Mouse (Mus musculus): ENCODE measurements around the gene Scaf11. TPM values are rescaled to one million over a fixed set of nuclear protein-coding genes. Genes with fewer than 3 reads are reported as not detected.

Scaf11 gene
- polyA plus RNA-seq, 1 experiment from 2014 or later, result 47.4 TPM

DNA sequence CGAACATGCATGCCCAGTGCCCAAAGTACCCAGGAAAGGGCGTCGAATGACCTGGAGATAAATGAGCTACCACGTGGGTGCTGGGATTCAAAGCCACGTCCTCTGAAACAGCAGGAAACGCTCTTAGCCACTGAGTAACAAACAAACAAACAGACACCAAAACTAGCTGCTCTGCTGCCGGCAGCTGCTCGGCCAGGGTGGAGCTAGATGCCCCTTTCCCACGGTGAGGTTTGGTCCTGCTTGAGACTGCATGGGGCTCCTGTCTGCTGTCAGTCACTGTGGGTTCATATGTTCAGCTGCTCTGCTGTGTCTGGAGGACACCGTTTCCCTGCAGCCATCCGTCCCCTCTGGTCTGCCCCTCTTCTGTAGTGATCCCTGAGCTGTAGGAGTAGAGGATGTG, 78.4 kb downstream of the Scaf11 start:
- no peak overlapping the region for H3K4me2 ChIP-seq (replicated peaks; ENCODE audit: low read depth)
- no peak overlapping the region for H3K27ac ChIP-seq (replicated peaks)
- no peak overlapping the region for H3K9ac ChIP-seq (ENCODE audit: low read length)
- no peaks in the 10 kb centered on the region for H3K27me3 ChIP-seq (ENCODE audit: control insufficient read depth, insufficient read depth, low read length)
- no peaks in the 10 kb centered on the region for H3K9me3 ChIP-seq (ENCODE audit: control insufficient read depth, low read length)
- no peak overlapping the region for H3K4me3 ChIP-seq (ENCODE audit: low read depth, low read length)
- no peak for DNase-seq (ENCODE audit: low spot score)
- no peak for TF ChIP-seq EP300 (optimal IDR thresholded peaks at IDR 0.05)
- TF ChIP-seq CTCF (IDR thresholded peaks at IDR 0.05; ENCODE audit: low read depth), result no peak
- ATAC-seq (ENCODE audit: low FRiP score, low TSS enrichment), result no peak
- WGBS, result 87% methylated on average over 11 of the region's 11 CpGs
- H3K36me3 ChIP-seq (ENCODE audit: control insufficient read depth, insufficient read depth, low read length), result 0 out of 2 replicates have a peak, but pooled peaks cover 3% of the 10 kb centered on the region
- H3K4me1 ChIP-seq (replicated peaks; ENCODE audit: control insufficient read depth, insufficient read depth), result no peaks in the 10 kb centered on the region

DNA sequence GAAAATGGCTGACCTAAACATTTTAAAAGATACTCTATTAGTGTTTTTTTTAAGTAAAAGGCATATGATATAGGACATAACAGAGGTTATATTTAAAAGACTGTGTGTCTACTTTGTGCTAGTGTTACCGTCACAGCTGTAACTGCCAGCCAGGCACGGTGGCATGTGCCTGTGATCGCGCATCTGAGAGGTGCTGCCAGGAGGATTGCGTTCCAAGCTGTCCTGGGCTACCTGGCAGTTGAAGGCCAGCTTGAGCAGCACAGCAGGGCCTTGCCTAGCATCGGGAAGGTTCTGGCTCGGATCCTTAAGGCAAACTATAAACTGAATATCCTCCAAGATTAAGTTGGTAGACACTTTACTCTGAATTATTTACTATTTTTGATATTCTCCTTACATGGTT, 82.9 kb downstream of the Scaf11 start:
- ATAC-seq (ENCODE audit: low FRiP score, low TSS enrichment) (no peak), DNase-seq (ENCODE audit: low spot score) (no peak)
- WGBS, result 79% methylated on average over 7 of the region's 7 CpGs
- Histone ChIP-seq H3K4me3 (ENCODE audit: low read depth, low read length) (no peak overlapping the region), H3K9me3 (ENCODE audit: control insufficient read depth, low read length) (no peaks in the 10 kb centered on the region), H3K27me3 (ENCODE audit: control insufficient read depth, insufficient read depth, low read length) (no peaks in the 10 kb centered on the region), H3K9ac (ENCODE audit: low read length) (no peak overlapping the region), H3K4me1 (replicated peaks; ENCODE audit: control insufficient read depth, insufficient read depth) (no peaks in the 10 kb centered on the region), H3K27ac (replicated peaks) (peak overlapping the region; percentile 67), H3K36me3 (ENCODE audit: control insufficient read depth, insufficient read depth, low read length) (peaks cover 3% of the 10 kb centered on the region; the same call in 1 of the 2 replicates), H3K4me2 (replicated peaks; ENCODE audit: low read depth) (no peak overlapping the region)
- TF ChIP-seq EP300 (optimal IDR thresholded peaks at IDR 0.05) (no peak), CTCF (IDR thresholded peaks at IDR 0.05; ENCODE audit: low read depth) (no peak)

DNA sequence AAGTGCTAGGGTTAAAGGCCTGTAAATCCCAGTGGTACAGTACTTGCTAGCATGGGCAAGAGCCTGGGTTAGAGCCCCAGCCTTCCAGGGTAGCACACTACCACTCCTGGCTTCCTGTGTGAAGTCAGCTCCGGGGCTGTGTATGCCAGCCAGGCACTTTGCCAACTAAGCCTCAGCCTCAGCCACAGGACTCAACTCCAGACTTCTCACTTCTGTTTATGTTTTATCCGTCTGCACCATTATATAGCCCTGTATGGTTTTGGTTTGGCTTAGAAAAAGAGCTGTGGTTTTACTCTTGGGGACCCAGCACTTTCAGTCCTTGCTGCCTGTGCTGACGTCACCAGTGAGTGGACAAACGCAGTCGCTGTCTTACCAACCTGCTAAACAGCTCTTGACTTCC, 83.4 kb downstream of the Scaf11 start:
- Histone ChIP-seq H3K4me1 (replicated peaks; ENCODE audit: control insufficient read depth, insufficient read depth) (no peaks in the 10 kb centered on the region), H3K27me3 (ENCODE audit: control insufficient read depth, insufficient read depth, low read length) (no peaks in the 10 kb centered on the region), H3K9ac (ENCODE audit: low read length) (no peak overlapping the region), H3K27ac (replicated peaks) (no peak overlapping the region), H3K9me3 (ENCODE audit: control insufficient read depth, low read length) (no peaks in the 10 kb centered on the region), H3K4me2 (replicated peaks; ENCODE audit: low read depth) (no peak overlapping the region), H3K4me3 (ENCODE audit: low read depth, low read length) (no peak overlapping the region), H3K36me3 (ENCODE audit: control insufficient read depth, insufficient read depth, low read length) (peaks cover 6% of the 10 kb centered on the region; the same call in 1 of the 2 replicates)
- TF ChIP-seq CTCF (IDR thresholded peaks at IDR 0.05; ENCODE audit: low read depth) (no peak), EP300 (optimal IDR thresholded peaks at IDR 0.05) (no peak)
- DNase-seq (ENCODE audit: low spot score) (no peak), ATAC-seq (ENCODE audit: low FRiP score, low TSS enrichment) (no peak)
- 48% methylated on average over 5 of the region's 5 CpGs for WGBS

DNA sequence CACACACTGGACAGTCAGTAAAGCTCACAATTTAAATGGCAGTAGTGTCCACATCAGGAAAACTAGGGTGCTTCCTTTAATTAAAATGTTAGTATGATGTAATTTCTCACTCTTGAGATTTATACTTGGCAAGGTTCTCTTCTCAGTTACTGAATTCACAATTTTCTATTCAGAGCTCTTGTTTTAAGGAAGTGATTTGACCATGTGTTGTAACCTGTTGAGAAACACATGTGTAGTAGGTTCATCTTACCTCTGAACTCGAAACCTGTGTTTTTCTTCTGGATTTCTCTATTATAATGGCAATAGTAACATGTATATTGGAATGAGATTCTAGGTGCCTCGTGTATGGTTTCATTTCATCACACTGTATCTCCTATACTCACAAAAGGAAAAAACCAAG, 84.4 kb downstream of the Scaf11 start:
- no peak overlapping the region for H3K9ac ChIP-seq (ENCODE audit: low read length)
- H3K27ac ChIP-seq (replicated peaks), result no peak overlapping the region
- DNase-seq (ENCODE audit: low spot score), result no peak
- peaks cover 10% of the 10 kb centered on the region; the same call in 1 of the 2 replicates for H3K36me3 ChIP-seq (ENCODE audit: control insufficient read depth, insufficient read depth, low read length)
- no peak for TF ChIP-seq CTCF (IDR thresholded peaks at IDR 0.05; ENCODE audit: low read depth)
- TF ChIP-seq EP300 (optimal IDR thresholded peaks at IDR 0.05), result no peak
- H3K27me3 ChIP-seq (ENCODE audit: control insufficient read depth, insufficient read depth, low read length), result no peaks in the 10 kb centered on the region
- no peak overlapping the region for H3K4me3 ChIP-seq (ENCODE audit: low read depth, low read length)
- no peaks in the 10 kb centered on the region for H3K9me3 ChIP-seq (ENCODE audit: control insufficient read depth, low read length)
- WGBS, result 86% methylated on average over 2 of the region's 2 CpGs
- H3K4me2 ChIP-seq (replicated peaks; ENCODE audit: low read depth), result no peak overlapping the region
- no peak for ATAC-seq (ENCODE audit: low FRiP score, low TSS enrichment)
- H3K4me1 ChIP-seq (replicated peaks; ENCODE audit: control insufficient read depth, insufficient read depth), result no peaks in the 10 kb centered on the region

DNA sequence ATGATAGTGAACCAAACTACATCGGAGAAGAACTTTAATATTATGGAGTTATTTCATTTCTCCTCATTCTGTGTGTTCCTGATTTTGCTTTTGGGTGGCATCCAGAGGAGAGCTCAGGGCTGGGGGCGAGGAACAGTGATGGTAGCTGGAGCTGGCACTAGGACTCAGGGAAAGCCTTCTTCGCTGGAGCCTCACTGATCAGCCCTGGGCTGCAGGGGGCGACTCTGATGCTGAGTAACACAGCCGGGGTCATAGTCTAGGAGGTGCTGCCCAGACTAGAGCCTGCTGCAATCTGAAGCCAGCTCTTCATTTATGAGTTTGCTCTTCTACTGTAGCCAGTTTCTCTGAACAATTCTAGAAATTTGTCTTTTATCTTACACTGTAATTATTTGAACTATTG, 87.5 kb downstream of the Scaf11 start:
- Histone ChIP-seq H3K4me1 (replicated peaks; ENCODE audit: control insufficient read depth, insufficient read depth) (no peaks in the 10 kb centered on the region), H3K9ac (ENCODE audit: low read length) (no peak overlapping the region), H3K9me3 (ENCODE audit: control insufficient read depth, low read length) (no peaks in the 10 kb centered on the region), H3K27me3 (ENCODE audit: control insufficient read depth, insufficient read depth, low read length) (no peaks in the 10 kb centered on the region), H3K27ac (replicated peaks) (no peak overlapping the region), H3K4me2 (replicated peaks; ENCODE audit: low read depth) (no peak overlapping the region), H3K4me3 (ENCODE audit: low read depth, low read length) (no peak overlapping the region), H3K36me3 (ENCODE audit: control insufficient read depth, insufficient read depth, low read length) (peaks cover 29% of the 10 kb centered on the region)
- WGBS, result 86% methylated on average over 5 of the region's 5 CpGs
- no peak for DNase-seq (ENCODE audit: low spot score)
- ATAC-seq (ENCODE audit: low FRiP score, low TSS enrichment), result no peak
- TF ChIP-seq EP300 (optimal IDR thresholded peaks at IDR 0.05) (no peak), CTCF (IDR thresholded peaks at IDR 0.05; ENCODE audit: low read depth) (peak; percentile 40)

DNA sequence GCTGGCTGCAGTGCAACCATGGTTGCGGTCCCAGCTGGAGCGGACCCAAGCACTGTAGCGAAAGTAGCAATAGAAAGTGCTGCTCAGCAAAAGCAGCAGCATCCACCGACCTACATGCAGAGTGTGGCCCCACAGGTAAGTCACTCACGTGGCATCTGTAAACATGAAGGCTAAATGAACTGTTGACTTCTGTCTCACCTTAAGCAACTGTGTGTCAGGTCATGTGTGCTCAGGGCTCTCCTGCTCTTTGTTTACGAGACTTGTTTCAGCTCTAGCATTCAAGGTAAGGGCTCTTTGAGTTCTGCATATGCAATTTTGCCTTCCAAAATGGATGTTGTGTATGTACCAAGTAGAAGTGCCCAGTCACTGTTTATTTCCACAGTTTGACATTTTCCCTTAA, 88.0 kb downstream of the Scaf11 start:
- H3K9me3 ChIP-seq (ENCODE audit: control insufficient read depth, low read length), result no peaks in the 10 kb centered on the region
- H3K4me3 ChIP-seq (ENCODE audit: low read depth, low read length), result no peak overlapping the region
- 76% methylated on average over 6 of the region's 6 CpGs for WGBS
- H3K27me3 ChIP-seq (ENCODE audit: control insufficient read depth, insufficient read depth, low read length), result no peaks in the 10 kb centered on the region
- no peak overlapping the region for H3K27ac ChIP-seq (replicated peaks)
- no peaks in the 10 kb centered on the region for H3K4me1 ChIP-seq (replicated peaks; ENCODE audit: control insufficient read depth, insufficient read depth)
- H3K4me2 ChIP-seq (replicated peaks; ENCODE audit: low read depth), result no peak overlapping the region
- TF ChIP-seq CTCF (IDR thresholded peaks at IDR 0.05; ENCODE audit: low read depth), result no peak
- TF ChIP-seq EP300 (optimal IDR thresholded peaks at IDR 0.05), result no peak
- no peak overlapping the region for H3K9ac ChIP-seq (ENCODE audit: low read length)
- peaks cover 29% of the 10 kb centered on the region for H3K36me3 ChIP-seq (ENCODE audit: control insufficient read depth, insufficient read depth, low read length)
- no peak for DNase-seq (ENCODE audit: low spot score)
- ATAC-seq (ENCODE audit: low FRiP score, low TSS enrichment), result no peak
